Mouse (Mus musculus): Measurements from ENCODE around the gene Rasgrp3. TPM values are rescaled to one million over a fixed set of nuclear protein-coding genes. Genes with fewer than 3 reads are reported as not detected.

Rasgrp3 gene
- polyA plus RNA-seq, 1 experiment from 2014 or later, result 21.5 TPM

- H3K27me3 ChIP-seq (ENCODE audit: insufficient read depth, low read length), result no peaks in the 10 kb centered on the region
- H3K9ac ChIP-seq (replicated peaks; ENCODE audit: low read length), result no peak overlapping the region
- ATAC-seq (ENCODE audit: low FRiP score, low TSS enrichment), result no peak
- no peak overlapping the region for H3K27ac ChIP-seq (ENCODE audit: low read length)
- no peaks in the 10 kb centered on the region for H3K36me3 ChIP-seq (ENCODE audit: insufficient read depth, low read length)
- H3K4me3 ChIP-seq (ENCODE audit: low read length), result no peak overlapping the region
- no peaks in the 10 kb centered on the region for H3K9me3 ChIP-seq (ENCODE audit: low read length)
- WGBS, result 61% methylated on average over 1 of the region's 1 CpGs
- H3K4me2 ChIP-seq (replicated peaks; ENCODE audit: low read depth, low read length), result no peak overlapping the region
- H3K4me1 ChIP-seq (ENCODE audit: insufficient read depth, low read length), result no peaks in the 10 kb centered on the region
Observed at GRCm38 (mm10) chr17:75478836-75479235, 43.1 kb downstream of the Rasgrp3 start.

GRCm38 (mm10) chr17:75479663-75480062, 44.0 kb downstream of the Rasgrp3 start:
- no peaks in the 10 kb centered on the region for H3K27me3 ChIP-seq (ENCODE audit: insufficient read depth, low read length)
- no peaks in the 10 kb centered on the region for H3K36me3 ChIP-seq (ENCODE audit: insufficient read depth, low read length)
- no peak overlapping the region for H3K4me3 ChIP-seq (ENCODE audit: low read length)
- H3K27ac ChIP-seq (ENCODE audit: low read length), result no peak overlapping the region
- WGBS, result 97% methylated on average over 2 of the region's 2 CpGs
- no peak overlapping the region for H3K9ac ChIP-seq (replicated peaks; ENCODE audit: low read length)
- no peak overlapping the region for H3K4me2 ChIP-seq (replicated peaks; ENCODE audit: low read depth, low read length)
- no peak for ATAC-seq (ENCODE audit: low FRiP score, low TSS enrichment)
- H3K4me1 ChIP-seq (ENCODE audit: insufficient read depth, low read length), result no peaks in the 10 kb centered on the region
- H3K9me3 ChIP-seq (ENCODE audit: low read length), result no peaks in the 10 kb centered on the region

GRCm38 (mm10) chr17:75480379-75480778, 44.7 kb downstream of the Rasgrp3 start:
- no peak for ATAC-seq (ENCODE audit: low FRiP score, low TSS enrichment)
- no peak overlapping the region for H3K27ac ChIP-seq (ENCODE audit: low read length)

GRCm38 (mm10) chr17:75486205-75486604, 50.5 kb downstream of the Rasgrp3 start:
- Histone ChIP-seq H3K4me1 (ENCODE audit: insufficient read depth, low read length) (no peaks in the 10 kb centered on the region), H3K36me3 (ENCODE audit: insufficient read depth, low read length) (no peaks in the 10 kb centered on the region), H3K9ac (replicated peaks; ENCODE audit: low read length) (no peak overlapping the region), H3K9me3 (ENCODE audit: low read length) (no peaks in the 10 kb centered on the region), H3K4me3 (ENCODE audit: low read length) (no peak overlapping the region), H3K27ac (ENCODE audit: low read length) (no peak overlapping the region), H3K4me2 (replicated peaks; ENCODE audit: low read depth, low read length) (no peak overlapping the region), H3K27me3 (ENCODE audit: insufficient read depth, low read length) (no peaks in the 10 kb centered on the region)
- 88% methylated on average over 3 of the region's 3 CpGs for WGBS
- ATAC-seq (ENCODE audit: low FRiP score, low TSS enrichment), result no peak

More at GRCm38 (mm10) chr17:75480379-75480778, 44.7 kb downstream of the Rasgrp3 start:
- Histone ChIP-seq H3K9ac (replicated peaks; ENCODE audit: low read length) (no peak overlapping the region), H3K4me1 (ENCODE audit: insufficient read depth, low read length) (no peaks in the 10 kb centered on the region), H3K27me3 (ENCODE audit: insufficient read depth, low read length) (no peaks in the 10 kb centered on the region), H3K36me3 (ENCODE audit: insufficient read depth, low read length) (no peaks in the 10 kb centered on the region), H3K4me3 (ENCODE audit: low read length) (no peak overlapping the region), H3K4me2 (replicated peaks; ENCODE audit: low read depth, low read length) (no peak overlapping the region), H3K9me3 (ENCODE audit: low read length) (no peaks in the 10 kb centered on the region)
- 91% methylated on average over 3 of the region's 3 CpGs for WGBS

- Histone ChIP-seq H3K9ac (replicated peaks; ENCODE audit: low read length) (no peak overlapping the region), H3K36me3 (ENCODE audit: insufficient read depth, low read length) (no peaks in the 10 kb centered on the region), H3K9me3 (ENCODE audit: low read length) (no peaks in the 10 kb centered on the region), H3K27me3 (ENCODE audit: insufficient read depth, low read length) (no peaks in the 10 kb centered on the region), H3K4me2 (replicated peaks; ENCODE audit: low read depth, low read length) (no peak overlapping the region), H3K4me1 (ENCODE audit: insufficient read depth, low read length) (no peaks in the 10 kb centered on the region), H3K4me3 (ENCODE audit: low read length) (no peak overlapping the region), H3K27ac (ENCODE audit: low read length) (no peak overlapping the region)
- ATAC-seq (ENCODE audit: low FRiP score, low TSS enrichment), result no peak
- 60% methylated on average over 4 of the region's 4 CpGs for WGBS
Observed at GRCm38 (mm10) chr17:75495213-75495612, 59.5 kb downstream of the Rasgrp3 start.

GRCm38 (mm10) chr17:75498241-75498651, 62.5 kb downstream of the Rasgrp3 start:
- WGBS, result 86% methylated on average over 6 of the region's 6 CpGs
- Histone ChIP-seq H3K4me2 (replicated peaks; ENCODE audit: low read depth, low read length) (no peak overlapping the region), H3K4me3 (ENCODE audit: low read length) (no peak overlapping the region), H3K4me1 (ENCODE audit: insufficient read depth, low read length) (no peaks in the 10 kb centered on the region), H3K27me3 (ENCODE audit: insufficient read depth, low read length) (no peaks in the 10 kb centered on the region), H3K9me3 (ENCODE audit: low read length) (no peaks in the 10 kb centered on the region), H3K36me3 (ENCODE audit: insufficient read depth, low read length) (no peaks in the 10 kb centered on the region), H3K27ac (ENCODE audit: low read length) (no peak overlapping the region), H3K9ac (replicated peaks; ENCODE audit: low read length) (no peak overlapping the region)
- ATAC-seq (ENCODE audit: low FRiP score, low TSS enrichment), result no peak

- 0 out of 2 replicates have a peak, but pooled peaks cover 2% of the 10 kb centered on the region for H3K4me1 ChIP-seq (ENCODE audit: insufficient read depth, low read length)
- H3K9ac ChIP-seq (replicated peaks; ENCODE audit: low read length), result no peak overlapping the region
- H3K27ac ChIP-seq (ENCODE audit: low read length), result no peak overlapping the region
- no peaks in the 10 kb centered on the region for H3K9me3 ChIP-seq (ENCODE audit: low read length)
- no peak for ATAC-seq (ENCODE audit: low FRiP score, low TSS enrichment)
- WGBS, result 84% methylated on average over 3 of the region's 3 CpGs
- H3K4me3 ChIP-seq (ENCODE audit: low read length), result no peak overlapping the region
- H3K36me3 ChIP-seq (ENCODE audit: insufficient read depth, low read length), result no peaks in the 10 kb centered on the region
- H3K4me2 ChIP-seq (replicated peaks; ENCODE audit: low read depth, low read length), result no peak overlapping the region
- H3K27me3 ChIP-seq (ENCODE audit: insufficient read depth, low read length), result no peaks in the 10 kb centered on the region
Observed at GRCm38 (mm10) chr17:75503031-75503430, 67.3 kb downstream of the Rasgrp3 start.

- ATAC-seq (ENCODE audit: low FRiP score, low TSS enrichment), result no peak
- no peaks in the 10 kb centered on the region for H3K36me3 ChIP-seq (ENCODE audit: insufficient read depth, low read length)
- no peak overlapping the region for H3K27ac ChIP-seq (ENCODE audit: low read length)
- H3K4me2 ChIP-seq (replicated peaks; ENCODE audit: low read depth, low read length), result no peak overlapping the region
- H3K4me3 ChIP-seq (ENCODE audit: low read length), result no peak overlapping the region
- H3K9me3 ChIP-seq (ENCODE audit: low read length), result no peaks in the 10 kb centered on the region
- 92% methylated on average over 5 of the region's 5 CpGs for WGBS
- H3K4me1 ChIP-seq (ENCODE audit: insufficient read depth, low read length), result 0 out of 2 replicates have a peak, but pooled peaks cover 2% of the 10 kb centered on the region
- no peaks in the 10 kb centered on the region for H3K27me3 ChIP-seq (ENCODE audit: insufficient read depth, low read length)
- H3K9ac ChIP-seq (replicated peaks; ENCODE audit: low read length), result no peak overlapping the region
Observed at GRCm38 (mm10) chr17:75505053-75505452, 69.4 kb downstream of the Rasgrp3 start.

- peak; percentile 71 for ATAC-seq (ENCODE audit: low FRiP score, low TSS enrichment)
- 68% methylated on average over 10 of the region's 10 CpGs for WGBS
- no peak overlapping the region for H3K9ac ChIP-seq (replicated peaks; ENCODE audit: low read length)
Observed at GRCm38 (mm10) chr17:75506097-75506675, 70.5 kb downstream of the Rasgrp3 start.

GRCm38 (mm10) chr17:75506708-75507641, 71.3 kb downstream of the Rasgrp3 start:
- H3K27me3 ChIP-seq (ENCODE audit: insufficient read depth, low read length), result no peaks in the 10 kb centered on the region
- ATAC-seq (ENCODE audit: low FRiP score, low TSS enrichment), result no peak
- no peaks in the 10 kb centered on the region for H3K9me3 ChIP-seq (ENCODE audit: low read length)
- H3K9ac ChIP-seq (replicated peaks; ENCODE audit: low read length), result no peak overlapping the region
- no peak overlapping the region for H3K27ac ChIP-seq (ENCODE audit: low read length)
- 0 out of 2 replicates have a peak, but pooled peaks cover 2% of the 10 kb centered on the region for H3K4me1 ChIP-seq (ENCODE audit: insufficient read depth, low read length)
- no peak overlapping the region for H3K4me3 ChIP-seq (ENCODE audit: low read length)
- H3K4me2 ChIP-seq (replicated peaks; ENCODE audit: low read depth, low read length), result no peak overlapping the region
- no peaks in the 10 kb centered on the region for H3K36me3 ChIP-seq (ENCODE audit: insufficient read depth, low read length)
- 78% methylated on average over 10 of the region's 10 CpGs for WGBS

More at GRCm38 (mm10) chr17:75506097-75506675, 70.5 kb downstream of the Rasgrp3 start:
- no peaks in the 10 kb centered on the region for H3K9me3 ChIP-seq (ENCODE audit: low read length)
- H3K27ac ChIP-seq (ENCODE audit: low read length), result no peak overlapping the region
- no peak overlapping the region for H3K4me3 ChIP-seq (ENCODE audit: low read length)
- 0 out of 2 replicates have a peak, but pooled peaks cover 2% of the 10 kb centered on the region for H3K4me1 ChIP-seq (ENCODE audit: insufficient read depth, low read length)
- no peaks in the 10 kb centered on the region for H3K36me3 ChIP-seq (ENCODE audit: insufficient read depth, low read length)
- H3K27me3 ChIP-seq (ENCODE audit: insufficient read depth, low read length), result no peaks in the 10 kb centered on the region
- H3K4me2 ChIP-seq (replicated peaks; ENCODE audit: low read depth, low read length), result no peak overlapping the region

All from kidney, embryonic 16.5 days (tissue).